Mouse (Mus musculus): ENCODE data around the gene Aym1. TPM values are rescaled to one million over a fixed set of nuclear protein-coding genes. Genes with fewer than 3 reads are reported as not detected.
"Not testable (repeated sequence)": the region's sequence is repeated elsewhere in the genome, so short reads cannot be mapped to it uniquely, and the experiment has no call there.

Aym1 gene
- not detected in 2 replicates for total RNA-seq (2021)
- long read RNA-seq, experiment 1 = 0 reads
- long read RNA-seq, experiment 2 = 0 reads

- no peak for DNase-seq
These were observed at the start of gene Aym1 for GRCm38 (mm10) chr5:113357186-113357585. TSS of gene Aym1 (plus strand) at chr5:113357294.

DNA sequence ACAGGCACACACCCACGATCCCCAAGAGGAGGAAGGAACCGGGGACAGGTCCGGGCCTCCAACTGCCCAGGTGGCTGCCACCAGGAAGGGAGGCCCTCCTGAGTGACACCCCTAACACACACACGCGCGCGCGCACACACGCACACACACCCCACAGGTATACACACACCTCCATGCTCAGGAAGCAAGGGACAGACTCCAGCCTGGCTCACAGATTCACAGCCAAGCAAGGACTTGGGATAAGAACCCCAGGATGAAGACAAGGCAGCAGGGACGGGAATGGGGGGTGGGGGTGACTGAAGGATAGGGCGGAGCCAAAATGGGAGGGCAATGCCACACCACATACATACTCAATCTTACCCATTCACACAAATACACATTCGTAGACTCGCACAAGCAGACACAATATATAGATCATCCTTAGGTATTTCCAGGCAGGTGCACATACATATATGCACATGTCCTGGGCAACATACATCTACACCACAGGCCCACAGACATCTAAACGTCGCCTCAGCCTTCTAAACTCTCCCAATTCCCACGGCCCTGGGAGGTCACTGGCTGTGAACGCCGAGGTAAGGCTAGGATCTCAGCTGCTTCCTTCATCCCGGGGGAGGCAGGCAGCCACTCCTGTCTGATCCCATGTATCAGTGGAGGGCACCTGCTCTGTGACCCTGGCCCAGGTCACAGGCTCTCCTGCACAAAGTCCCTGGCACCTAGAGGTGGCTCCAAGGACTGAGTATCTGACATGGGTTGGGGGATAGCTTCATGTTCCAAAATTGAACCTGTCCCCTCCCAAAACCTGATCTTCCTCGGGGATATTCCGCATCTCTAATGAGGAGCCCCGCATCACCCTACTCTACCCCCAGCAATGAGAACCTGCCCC, 47.4 kb upstream of the Aym1 start:
- no peak for DNase-seq

GRCm38 (mm10) chr5:113310377-113311003, 46.6 kb upstream of the Aym1 start, which contains the start of gene Sgsm1:
TSS of gene Sgsm1 (minus strand) at chr5:113310786.
- peak; percentile 85 for DNase-seq

- peak; percentile 78 for DNase-seq
These were observed 43.1 kb upstream of the Aym1 start for GRCm38 (mm10) chr5:113313998-113314397.

- DNase-seq = peak; percentile 49
These were observed 33.1 kb upstream of the Aym1 start for GRCm38 (mm10) chr5:113323784-113324638.

- no peak for DNase-seq
These were observed 27.6 kb upstream of the Aym1 start for GRCm38 (mm10) chr5:113329463-113329862.

DNA sequence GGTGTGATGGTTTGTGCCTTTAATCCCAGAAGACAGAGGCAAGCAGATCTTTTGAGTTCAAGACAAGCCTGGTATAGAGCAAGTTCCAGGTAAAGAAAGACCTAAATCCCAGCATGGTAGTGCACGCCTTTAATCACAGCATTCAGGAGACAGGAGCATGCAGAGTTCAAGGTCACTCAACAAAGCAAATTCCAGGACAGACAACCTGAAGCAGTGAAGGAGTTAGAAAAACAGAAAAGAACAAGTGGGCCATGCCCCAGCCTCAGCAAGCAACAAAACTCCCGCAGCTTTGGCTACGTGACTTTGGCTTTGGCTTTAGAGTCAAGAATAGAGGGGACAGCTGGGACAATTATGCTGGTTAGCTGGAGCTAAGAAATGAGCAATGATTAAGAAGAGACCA, 26.9 kb upstream of the Aym1 start:
- DNase-seq = no peak

DNA sequence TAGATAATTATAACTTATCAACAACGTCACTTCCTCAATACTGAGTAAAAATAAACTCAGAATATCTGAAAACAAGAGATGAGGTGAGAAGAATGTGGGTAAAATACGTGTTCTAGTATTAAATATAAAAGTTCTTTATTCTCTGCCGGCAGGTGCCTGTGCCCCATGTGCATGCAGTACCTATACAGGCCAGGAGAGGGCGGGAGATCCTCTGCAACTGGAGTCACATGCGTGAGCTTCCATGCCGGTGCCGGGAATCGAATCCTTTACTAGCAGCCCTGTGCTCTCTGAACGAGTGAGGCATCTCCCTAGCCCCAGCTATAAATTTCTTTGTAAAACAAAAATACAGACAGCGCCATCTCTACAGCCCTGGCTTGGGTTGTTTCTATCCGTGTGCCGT, 24.9 kb upstream of the Aym1 start:
- DNase-seq = peak; percentile 27

DNA sequence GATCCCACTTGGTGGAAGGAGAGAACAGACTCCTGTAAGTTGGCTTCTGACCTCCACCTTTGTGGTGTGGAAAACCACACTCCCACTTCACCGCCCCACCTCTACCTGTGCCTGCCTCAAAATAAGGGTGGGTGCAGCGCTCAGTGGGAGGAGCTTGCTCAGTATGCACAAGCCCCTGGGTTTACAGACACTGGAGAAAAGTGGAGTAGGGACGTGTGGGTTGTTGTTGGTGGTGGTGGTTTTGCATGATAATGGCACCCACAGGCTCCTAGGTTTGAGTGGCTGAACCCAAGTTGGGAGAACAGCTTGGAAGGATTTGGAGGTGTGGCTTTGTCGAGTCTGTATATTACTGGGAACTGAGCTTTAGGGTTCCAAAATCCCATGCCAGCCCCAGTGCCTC, 24.2 kb upstream of the Aym1 start:
- DNase-seq = no peak

GRCm38 (mm10) chr5:113334621-113335530, 22.2 kb upstream of the Aym1 start:
- DNase-seq = no peak

DNA sequence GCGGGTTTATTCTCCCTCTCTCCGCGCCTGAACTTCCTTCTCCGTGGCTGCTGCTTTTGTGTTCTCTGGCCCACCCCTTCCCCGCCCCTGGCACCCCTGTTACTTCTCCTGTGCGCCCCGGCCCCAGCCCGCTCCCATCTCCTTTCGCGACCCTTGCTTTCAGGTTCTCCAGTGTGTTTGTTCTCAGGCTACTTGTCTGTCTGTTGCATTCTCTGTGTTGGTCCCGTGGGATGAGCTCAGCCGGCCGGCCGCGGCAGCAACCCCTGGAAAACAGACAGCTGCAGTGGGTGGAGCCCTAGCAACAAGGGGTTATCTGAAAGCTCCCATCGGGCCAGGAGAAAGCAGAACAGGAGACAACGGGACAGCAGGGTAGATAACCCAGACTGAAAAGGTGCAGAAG, 21.4 kb upstream of the Aym1 start:
- no peak for DNase-seq

DNA sequence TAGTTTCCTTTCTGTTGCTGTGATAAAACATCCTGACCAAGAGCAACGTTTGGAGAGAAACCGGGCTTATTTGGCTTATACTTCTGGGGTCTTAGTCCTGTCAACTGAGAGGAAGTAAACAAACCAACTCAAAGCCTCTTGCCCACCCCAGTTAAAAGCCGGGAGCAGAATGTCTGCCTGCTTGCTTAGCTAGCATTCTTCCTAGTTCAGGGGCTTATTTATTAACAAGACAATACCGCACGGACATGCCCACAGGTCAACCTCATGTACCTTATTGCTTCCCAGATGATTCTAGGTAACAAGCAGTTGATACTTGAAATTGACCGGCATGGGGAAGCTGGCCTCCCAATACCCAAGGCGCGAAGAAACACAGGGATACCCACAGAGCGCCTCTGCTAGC, 20.8 kb upstream of the Aym1 start:
- no peak for DNase-seq

GRCm38 (mm10) chr5:113344635-113345386, 12.3 kb upstream of the Aym1 start:
- no peak for DNase-seq

DNA sequence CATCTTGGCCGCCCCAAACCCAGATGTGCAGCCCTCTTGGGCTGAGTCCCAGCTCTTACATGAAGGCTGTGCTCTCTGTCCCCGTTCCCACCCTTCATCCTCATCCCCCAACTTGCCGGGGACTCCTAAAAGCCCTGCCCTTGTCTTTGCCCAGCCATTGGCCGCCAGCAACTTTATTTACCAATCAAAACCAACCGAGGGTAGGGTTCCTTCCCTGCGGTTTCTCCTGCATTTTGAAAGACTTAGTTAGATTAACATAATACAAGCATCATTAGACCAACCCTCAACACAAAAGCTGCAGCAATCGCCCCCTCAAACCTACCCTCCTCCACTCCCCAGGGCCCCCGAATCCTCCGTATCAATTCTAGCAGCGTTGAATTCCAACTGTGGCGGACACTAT, 11.3 kb upstream of the Aym1 start:
- DNase-seq = no peak

DNA sequence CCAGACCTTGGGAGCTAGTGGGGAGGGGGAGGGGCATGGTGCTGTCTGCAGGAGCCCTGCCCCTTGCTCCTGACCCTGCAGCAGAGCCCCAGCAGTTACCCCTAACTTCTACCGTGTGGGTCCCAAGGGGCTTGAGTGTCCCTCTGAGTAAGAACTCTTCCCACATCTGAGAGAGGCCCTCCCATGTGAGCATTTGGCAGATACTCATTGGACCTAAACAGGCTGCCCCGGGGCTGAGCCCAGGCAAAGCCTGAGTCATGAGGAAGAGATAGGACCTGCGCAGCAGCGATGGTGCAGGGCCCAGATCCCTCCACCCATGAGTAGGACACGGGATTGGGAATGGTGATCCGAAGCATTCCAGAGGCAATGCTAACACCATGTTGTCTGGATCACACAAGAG, 10.4 kb upstream of the Aym1 start:
- not testable (repeated sequence) for DNase-seq

GRCm38 (mm10) chr5:113347593-113347992, 9.5 kb upstream of the Aym1 start:
- no peak for DNase-seq

GRCm38 (mm10) chr5:113348597-113348996, 8.5 kb upstream of the Aym1 start:
- DNase-seq = peak; percentile 18

DNA sequence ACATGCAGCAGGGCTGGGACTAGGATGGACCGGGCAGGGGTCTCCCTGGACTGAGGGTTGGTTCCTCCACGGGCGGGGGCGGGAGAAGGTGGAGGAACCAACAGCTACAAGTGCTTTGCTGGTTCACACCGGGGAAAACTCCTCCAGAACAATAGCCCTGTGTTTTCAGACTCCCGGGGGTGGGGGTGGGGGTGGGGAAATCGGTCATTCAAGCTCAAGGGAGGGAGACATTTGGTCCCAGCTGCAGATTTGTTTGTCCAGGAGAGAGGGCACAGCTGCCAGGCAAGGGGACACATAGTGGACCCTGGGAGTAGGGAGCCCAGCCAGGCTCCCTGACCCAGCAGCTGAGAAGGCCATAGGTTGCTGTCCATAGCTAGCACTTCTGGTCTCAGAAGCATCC, 7.9 kb upstream of the Aym1 start:
- DNase-seq = no peak

DNA sequence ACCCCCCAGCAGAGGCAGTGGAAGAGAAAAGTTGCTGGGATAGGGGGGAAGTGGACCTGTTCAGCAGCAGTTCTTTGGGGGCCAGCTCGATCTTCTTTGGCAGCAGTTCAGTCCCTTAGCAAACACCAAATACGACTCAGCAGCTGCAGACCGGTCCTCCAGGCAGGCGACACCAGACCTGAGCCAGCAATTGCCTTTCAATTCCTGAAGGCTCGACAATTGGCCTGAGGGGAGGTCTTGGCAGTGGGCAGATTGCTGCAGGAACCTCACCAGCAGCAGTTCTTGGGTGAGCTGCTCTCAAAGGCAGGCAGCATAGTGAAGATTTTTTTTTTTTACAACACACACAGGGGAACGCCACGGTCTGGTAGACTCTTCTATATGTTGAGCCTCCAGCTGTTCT, 7.3 kb upstream of the Aym1 start:
- no peak for DNase-seq

GRCm38 (mm10) chr5:113351768-113352167, 5.3 kb upstream of the Aym1 start:
- no peak for DNase-seq

GRCm38 (mm10) chr5:113352636-113353035, 4.5 kb upstream of the Aym1 start:
- no peak for DNase-seq
